Mouse (Mus musculus): Measurements from ENCODE around the gene Neil3. TPM values are rescaled to one million over a fixed set of nuclear protein-coding genes. Genes with fewer than 3 reads are reported as not detected.
"Not testable (repeated sequence)": the region's sequence is repeated elsewhere in the genome, so short reads cannot be mapped to it uniquely, and the experiment has no call there.

The Neil3 gene
- polyA plus RNA-seq, 1 experiment from 2014 or later, result 19.2 TPM

DNA sequence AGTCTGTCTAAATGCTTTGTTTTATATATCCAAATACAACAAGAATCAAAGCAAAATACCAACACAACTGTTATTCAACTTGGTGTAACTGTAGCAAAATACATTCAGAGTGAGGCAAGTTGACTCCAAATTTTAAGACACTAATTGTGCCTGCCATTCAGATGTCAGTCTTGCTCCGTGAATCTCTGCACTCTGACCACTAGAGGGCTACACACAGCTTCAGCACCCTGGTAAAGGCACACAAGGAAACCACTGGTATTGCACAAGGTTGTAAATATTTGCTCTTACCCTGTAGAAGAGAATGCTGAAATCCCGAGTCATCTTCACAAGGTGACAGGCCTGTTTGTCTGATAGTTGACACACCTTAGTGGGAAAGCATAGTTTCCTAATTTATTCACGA is 31.8 kb downstream of the Neil3 start:
- Histone ChIP-seq H3K4me3 (no peak overlapping the region), H3K4me1 (no peaks in the 10 kb centered on the region), H3K27ac (replicated peaks) (no peak overlapping the region), H3K27me3 (replicated peaks) (no peaks in the 10 kb centered on the region), H3K4me2 (no peak overlapping the region), H3K9ac (no peak overlapping the region), H3K36me3 (peaks cover 18% of the 10 kb centered on the region), H3K9me3 (no peaks in the 10 kb centered on the region)
- WGBS, result 29% methylated on average over 3 of the region's 3 CpGs
- ATAC-seq (ENCODE audit: extremely low read depth, insufficient number of reproducible peaks, low FRiP score, low TSS enrichment), result no peak

DNA sequence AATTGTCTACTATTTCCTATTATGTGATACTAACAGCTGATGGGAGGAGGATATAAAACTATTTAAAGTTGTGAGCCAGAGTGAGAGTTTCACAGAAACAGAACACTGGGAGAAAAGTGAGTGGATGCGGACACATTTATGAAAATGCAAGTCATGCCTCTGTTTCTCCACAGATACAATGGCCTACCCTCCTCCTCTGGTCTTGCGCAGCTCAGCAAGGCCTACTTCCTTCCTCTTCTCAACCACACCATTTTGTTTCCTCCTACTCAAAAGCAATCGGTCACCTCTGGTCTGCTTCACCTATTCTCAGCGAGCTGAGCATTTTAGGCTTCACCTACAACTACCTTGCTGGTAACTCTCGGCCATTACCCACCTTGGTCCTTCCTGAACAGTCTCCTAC is 34.0 kb downstream of the Neil3 start:
- H3K4me1 ChIP-seq, result no peaks in the 10 kb centered on the region
- H3K9ac ChIP-seq, result no peak overlapping the region
- no peak overlapping the region for H3K4me3 ChIP-seq
- H3K27me3 ChIP-seq (replicated peaks), result no peaks in the 10 kb centered on the region
- no peak for ATAC-seq (ENCODE audit: extremely low read depth, insufficient number of reproducible peaks, low FRiP score, low TSS enrichment)
- WGBS, result 93% methylated on average over 5 of the region's 5 CpGs
- no peaks in the 10 kb centered on the region for H3K9me3 ChIP-seq
- no peak overlapping the region for H3K4me2 ChIP-seq
- H3K36me3 ChIP-seq, result peaks cover 20% of the 10 kb centered on the region
- no peak overlapping the region for H3K27ac ChIP-seq (replicated peaks)

DNA sequence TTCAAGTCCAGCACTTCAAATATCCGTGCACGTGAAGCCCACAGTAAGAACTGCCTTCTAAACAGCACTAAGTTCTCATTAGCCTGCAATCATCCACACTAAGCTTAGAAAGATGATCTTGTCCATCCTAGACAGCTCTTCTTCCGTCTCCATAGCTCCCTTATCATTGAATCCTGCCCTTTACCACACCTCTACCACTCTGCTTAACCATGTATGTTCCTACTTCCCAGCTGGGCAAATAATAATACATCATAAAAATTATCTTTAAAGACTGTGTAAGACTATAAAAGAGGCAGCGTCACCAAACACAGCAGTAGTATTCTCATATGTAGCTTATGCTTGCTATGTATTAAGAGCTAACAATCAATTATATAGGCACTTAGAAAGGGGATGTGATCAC is 35.2 kb downstream of the Neil3 start:
- 80% methylated on average over 4 of the region's 4 CpGs for whole genome bisulfite sequencing
- Histone ChIP-seq H3K36me3 (peaks cover 30% of the 10 kb centered on the region), H3K4me1 (no peaks in the 10 kb centered on the region), H3K9ac (no peak overlapping the region), H3K9me3 (no peaks in the 10 kb centered on the region), H3K27ac (replicated peaks) (no peak overlapping the region), H3K4me2 (no peak overlapping the region), H3K4me3 (no peak overlapping the region), H3K27me3 (replicated peaks) (no peaks in the 10 kb centered on the region)
- ATAC-seq (ENCODE audit: extremely low read depth, insufficient number of reproducible peaks, low FRiP score, low TSS enrichment), result no peak

DNA sequence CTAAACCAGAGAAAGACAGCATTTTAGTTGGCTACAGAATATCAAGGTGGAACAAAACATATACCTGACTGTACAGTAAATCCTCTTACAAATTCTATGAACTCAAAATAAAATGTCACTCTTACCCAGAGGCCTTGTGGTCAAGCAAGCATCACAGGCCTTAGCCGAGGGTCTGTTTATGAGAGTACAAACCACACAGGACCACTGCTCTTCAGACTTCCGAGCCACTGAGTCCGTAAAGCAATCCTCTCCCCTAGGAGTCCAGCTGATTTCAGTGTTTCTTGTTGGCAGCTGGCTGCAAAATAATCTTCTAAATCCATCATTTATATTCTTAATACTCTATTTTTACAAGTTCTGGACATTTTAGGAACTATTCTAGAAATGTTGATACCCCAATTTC is 38.0 kb downstream of the Neil3 start:
- Histone ChIP-seq H3K4me3 (no peak overlapping the region), H3K9me3 (no peaks in the 10 kb centered on the region), H3K4me2 (no peak overlapping the region), H3K27ac (replicated peaks) (no peak overlapping the region), H3K9ac (no peak overlapping the region), H3K36me3 (peaks cover 39% of the 10 kb centered on the region), H3K27me3 (replicated peaks) (no peaks in the 10 kb centered on the region), H3K4me1 (no peaks in the 10 kb centered on the region)
- ATAC-seq (ENCODE audit: extremely low read depth, insufficient number of reproducible peaks, low FRiP score, low TSS enrichment), result no peak
- WGBS, result 93% methylated on average over 3 of the region's 3 CpGs

DNA sequence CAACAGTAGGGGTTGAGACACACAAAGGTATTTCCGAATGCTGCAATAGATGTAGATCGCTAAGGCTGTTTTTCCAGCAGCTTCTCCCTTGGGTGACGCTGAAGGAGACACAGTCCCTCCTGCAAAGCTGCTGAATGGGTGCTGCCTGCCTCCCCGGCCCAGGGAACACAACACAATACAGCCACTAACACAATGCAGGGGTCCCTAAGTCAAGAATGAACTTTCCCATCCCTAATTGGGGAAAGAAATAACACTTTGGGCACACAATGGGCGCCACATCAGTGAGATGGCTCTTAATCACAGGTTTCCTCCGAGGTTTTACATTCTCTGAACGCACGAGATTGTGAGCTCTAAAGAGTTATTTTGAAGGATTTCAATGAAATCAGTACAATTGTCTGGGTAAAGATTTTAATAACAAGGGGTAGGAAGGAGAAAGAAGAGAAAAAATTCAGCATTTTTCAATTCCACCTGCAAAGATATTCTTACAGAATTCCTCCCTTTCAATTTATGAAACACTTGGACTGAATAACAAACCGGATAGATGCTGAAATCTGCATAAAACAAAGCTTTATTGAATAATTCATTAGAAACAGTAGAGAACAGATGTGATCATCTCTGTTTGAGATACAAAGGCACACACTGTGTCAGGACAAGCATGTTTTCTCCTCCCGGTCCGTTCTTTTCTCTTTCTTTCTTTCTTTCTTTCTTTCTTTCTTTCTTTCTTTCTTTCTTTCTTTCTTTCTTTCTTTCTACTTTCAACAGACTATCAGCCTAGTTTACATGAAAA is 38.6 kb downstream of the Neil3 start:
- Histone ChIP-seq H3K27ac (replicated peaks) (no peak overlapping the region), H3K4me3 (no peak overlapping the region), H3K9me3 (no peaks in the 10 kb centered on the region), H3K9ac (no peak overlapping the region), H3K36me3 (peaks cover 42% of the 10 kb centered on the region), H3K4me2 (no peak overlapping the region), H3K4me1 (no peaks in the 10 kb centered on the region), H3K27me3 (replicated peaks) (no peaks in the 10 kb centered on the region)
- WGBS, result 91% methylated on average over 11 of the region's 11 CpGs
- ATAC-seq (ENCODE audit: extremely low read depth, insufficient number of reproducible peaks, low FRiP score, low TSS enrichment), result no peak

DNA sequence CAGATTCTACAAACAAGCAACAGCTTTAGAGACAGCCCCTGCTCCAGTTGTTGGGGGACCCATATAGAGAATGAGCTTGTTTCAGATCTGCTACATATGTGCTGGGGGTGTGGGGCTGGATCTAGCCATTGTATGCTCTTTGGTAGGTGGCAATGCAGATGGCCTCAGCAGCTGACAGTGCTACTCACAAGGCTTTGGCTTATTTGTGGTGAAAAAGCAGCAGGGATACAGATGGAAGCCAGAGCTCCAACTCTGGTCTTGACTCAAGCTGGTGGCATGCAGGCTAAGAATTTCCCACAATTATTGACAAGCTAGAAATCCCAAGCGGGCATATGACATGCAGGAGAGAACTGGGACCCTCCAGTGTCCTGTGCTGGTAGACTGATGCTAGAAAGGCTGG is 40.8 kb downstream of the Neil3 start:
- no peaks in the 10 kb centered on the region for H3K9me3 ChIP-seq
- no peaks in the 10 kb centered on the region for H3K27me3 ChIP-seq (replicated peaks)
- H3K4me1 ChIP-seq, result no peaks in the 10 kb centered on the region
- 83% methylated on average over 1 of the region's 1 CpGs for WGBS
- no peak for ATAC-seq (ENCODE audit: extremely low read depth, insufficient number of reproducible peaks, low FRiP score, low TSS enrichment)
- H3K27ac ChIP-seq (replicated peaks), result no peak overlapping the region
- H3K4me2 ChIP-seq, result no peak overlapping the region
- no peak overlapping the region for H3K4me3 ChIP-seq
- H3K9ac ChIP-seq, result no peak overlapping the region
- peaks cover 37% of the 10 kb centered on the region for H3K36me3 ChIP-seq

DNA sequence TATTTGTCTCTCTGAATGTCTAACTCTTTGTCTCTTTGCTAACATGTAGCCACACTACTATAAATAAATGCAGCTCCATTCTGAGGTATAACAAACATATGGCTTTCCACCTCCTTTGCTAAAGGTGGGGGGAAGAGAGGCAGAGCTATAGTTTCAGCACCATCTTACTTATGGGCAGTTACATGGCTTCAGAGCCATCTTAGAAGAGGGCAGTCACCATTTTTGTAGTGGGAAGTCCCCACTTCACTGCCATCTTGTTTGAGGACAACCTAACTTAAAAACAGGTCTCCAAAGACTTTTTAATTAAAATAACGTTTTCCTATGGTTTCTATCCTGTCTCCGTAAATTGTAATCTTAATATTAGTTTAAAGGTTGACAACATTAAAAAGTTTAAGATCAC is 47.1 kb downstream of the Neil3 start:
- Histone ChIP-seq H3K9ac (no peak overlapping the region), H3K4me2 (no peak overlapping the region), H3K27ac (replicated peaks) (no peak overlapping the region), H3K36me3 (peaks cover 13% of the 10 kb centered on the region), H3K27me3 (replicated peaks) (no peaks in the 10 kb centered on the region), H3K4me1 (no peaks in the 10 kb centered on the region), H3K4me3 (no peak overlapping the region), H3K9me3 (no peaks in the 10 kb centered on the region)
- 73% methylated on average over 2 of the region's 2 CpGs for WGBS
- ATAC-seq (ENCODE audit: extremely low read depth, insufficient number of reproducible peaks, low FRiP score, low TSS enrichment), result no peak

DNA sequence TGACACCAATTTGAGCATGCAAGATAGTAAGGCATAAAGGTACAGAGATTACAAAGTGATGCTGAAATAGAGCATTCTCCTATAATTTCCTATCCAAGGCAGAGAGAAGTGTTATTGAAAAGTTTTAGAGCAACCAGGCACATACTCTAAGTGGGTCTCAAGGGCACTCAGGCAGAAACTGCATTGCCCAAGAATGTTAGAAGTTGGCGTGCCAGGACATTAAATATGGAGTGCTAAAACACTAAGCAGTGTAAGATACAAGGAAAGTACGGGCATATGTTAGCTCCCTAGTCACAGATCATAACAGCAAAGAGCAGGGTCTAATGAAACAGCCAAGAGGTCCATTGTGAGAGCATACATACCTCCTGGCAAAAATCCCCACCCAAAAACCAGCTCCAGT is 65.3 kb downstream of the Neil3 start:
- 62% methylated on average over 2 of the region's 2 CpGs for WGBS
- Histone ChIP-seq H3K27ac (replicated peaks) (no peak overlapping the region), H3K36me3 (no peaks in the 10 kb centered on the region), H3K4me3 (no peak overlapping the region), H3K9ac (no peak overlapping the region), H3K4me2 (no peak overlapping the region), H3K4me1 (no peaks in the 10 kb centered on the region), H3K27me3 (replicated peaks) (no peaks in the 10 kb centered on the region), H3K9me3 (no peaks in the 10 kb centered on the region)
- no peak for ATAC-seq (ENCODE audit: extremely low read depth, insufficient number of reproducible peaks, low FRiP score, low TSS enrichment)

DNA sequence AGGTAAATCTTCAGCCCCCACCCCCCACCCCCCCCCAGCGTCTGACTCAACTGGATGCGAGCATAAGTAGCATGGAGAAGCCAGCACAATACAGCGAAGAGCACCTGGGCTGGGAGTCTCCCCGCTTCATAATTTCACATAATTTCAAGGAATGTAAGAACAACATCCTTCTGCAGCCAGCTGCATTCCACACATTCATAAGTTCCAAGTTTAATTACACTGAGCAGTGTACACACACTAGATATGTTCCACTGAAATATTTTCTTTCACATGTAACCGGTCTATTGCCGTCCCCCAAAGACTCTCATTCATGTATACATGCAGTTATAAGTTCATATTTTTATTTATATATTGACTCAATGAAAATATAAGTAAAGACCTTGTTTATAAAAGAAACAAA is 72.6 kb downstream of the Neil3 start:
- H3K9ac ChIP-seq, result no peak overlapping the region
- H3K4me3 ChIP-seq, result no peak overlapping the region
- no peaks in the 10 kb centered on the region for H3K27me3 ChIP-seq (replicated peaks)
- no peak for ATAC-seq (ENCODE audit: extremely low read depth, insufficient number of reproducible peaks, low FRiP score, low TSS enrichment)
- H3K9me3 ChIP-seq, result no peaks in the 10 kb centered on the region
- 81% methylated on average over 6 of the region's 6 CpGs for WGBS
- no peak overlapping the region for H3K27ac ChIP-seq (replicated peaks)
- H3K36me3 ChIP-seq, result no peaks in the 10 kb centered on the region
- no peak overlapping the region for H3K4me2 ChIP-seq
- no peaks in the 10 kb centered on the region for H3K4me1 ChIP-seq

DNA sequence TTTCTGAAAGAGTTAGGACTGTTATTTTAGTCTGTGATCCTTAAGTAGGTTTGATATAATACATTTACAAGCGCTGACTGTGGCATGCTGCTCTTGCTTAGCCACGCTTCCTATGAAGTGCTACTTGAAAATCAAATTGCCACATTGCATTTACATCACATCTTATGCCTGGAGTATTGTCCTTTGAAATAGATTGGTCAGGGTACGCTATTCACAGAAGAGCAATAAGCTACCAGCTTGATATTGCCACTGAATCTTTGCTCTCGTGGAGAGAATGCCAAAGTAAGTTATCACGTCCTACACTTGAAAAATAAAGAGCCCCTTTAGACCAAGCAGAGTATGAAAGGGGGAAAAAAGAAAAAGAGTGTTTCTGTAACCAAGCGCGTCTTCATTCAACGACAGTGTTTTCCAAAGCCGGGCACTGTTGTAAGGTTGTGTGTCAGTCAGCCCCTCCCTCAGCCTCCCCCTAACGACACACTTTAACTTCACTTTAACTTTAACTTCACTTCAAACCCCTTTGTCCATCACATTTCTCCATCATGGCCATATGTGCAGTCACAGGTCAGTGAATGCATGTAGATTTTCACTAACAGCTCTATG is 76.3 kb downstream of the Neil3 start:
- 80% methylated on average over 10 of the region's 10 CpGs for WGBS

DNA sequence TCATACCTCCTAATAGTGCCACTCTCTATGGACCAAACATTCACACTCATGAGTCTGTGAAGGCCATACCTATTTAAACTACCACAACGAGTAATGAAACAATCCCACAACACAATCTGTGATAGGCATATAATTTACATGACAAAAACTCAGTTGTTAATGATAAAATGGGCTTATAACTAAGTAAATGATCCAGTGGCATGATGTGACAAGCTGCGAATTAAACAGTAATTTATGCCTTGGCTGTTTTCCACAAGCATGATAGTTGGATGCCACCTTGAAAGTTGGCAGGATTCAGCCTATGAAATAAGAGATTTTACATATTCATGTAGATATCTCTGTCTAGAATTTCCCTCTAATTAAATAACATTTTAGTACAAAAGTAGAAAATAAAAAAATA is 99.3 kb downstream of the Neil3 start:
- H3K9me3 ChIP-seq, result no peaks in the 10 kb centered on the region
- ATAC-seq (ENCODE audit: extremely low read depth, insufficient number of reproducible peaks, low FRiP score, low TSS enrichment), result no peak
- no peak overlapping the region for H3K4me3 ChIP-seq
- H3K4me1 ChIP-seq, result no peaks in the 10 kb centered on the region
- WGBS, result 70% methylated on average over 2 of the region's 2 CpGs
- no peaks in the 10 kb centered on the region for H3K36me3 ChIP-seq
- no peak overlapping the region for H3K9ac ChIP-seq
- no peak overlapping the region for H3K4me2 ChIP-seq
- no peaks in the 10 kb centered on the region for H3K27me3 ChIP-seq (replicated peaks)
- H3K27ac ChIP-seq (replicated peaks), result no peak overlapping the region

More for the DNA sequence above, 76.3 kb downstream of the Neil3 start:
- Histone ChIP-seq H3K27ac (replicated peaks) (no peak overlapping the region), H3K4me2 (no peak overlapping the region), H3K27me3 (replicated peaks) (no peaks in the 10 kb centered on the region), H3K4me3 (no peak overlapping the region), H3K36me3 (no peaks in the 10 kb centered on the region), H3K4me1 (no peaks in the 10 kb centered on the region), H3K9ac (no peak overlapping the region), H3K9me3 (no peaks in the 10 kb centered on the region)
- ATAC-seq (ENCODE audit: extremely low read depth, insufficient number of reproducible peaks, low FRiP score, low TSS enrichment), result no peak

DNA sequence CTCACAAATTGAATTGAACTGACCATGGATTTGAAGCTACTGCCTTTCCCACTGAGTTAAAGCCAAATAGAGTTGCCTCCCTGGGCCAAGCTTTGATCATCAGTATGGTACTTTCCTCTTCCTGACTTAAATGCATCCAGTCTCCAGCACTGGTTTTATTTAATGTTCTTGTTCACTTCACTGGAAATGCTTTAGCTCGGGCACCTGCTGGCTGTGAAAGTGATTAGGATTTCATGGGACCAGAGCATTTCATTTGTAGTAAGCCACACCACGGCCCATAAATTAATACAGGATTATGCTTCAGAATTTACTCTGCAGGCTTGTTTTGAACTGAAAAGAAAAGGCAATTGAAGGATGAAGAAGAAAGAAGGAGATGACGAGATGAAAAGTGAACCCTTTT is 100.8 kb downstream of the Neil3 start:
- 70% methylated on average over 3 of the region's 3 CpGs for WGBS

More for the DNA sequence above, 100.8 kb downstream of the Neil3 start:
- H3K9me3 ChIP-seq; H3K9ac ChIP-seq; H3K27me3 ChIP-seq (replicated peaks); ATAC-seq (ENCODE audit: extremely low read depth, insufficient number of reproducible peaks, low FRiP score, low TSS enrichment); H3K27ac ChIP-seq (replicated peaks); H3K36me3 ChIP-seq; H3K4me3 ChIP-seq; H3K4me2 ChIP-seq; H3K4me1 ChIP-seq: not testable (repeated sequence)
